Mouse (Mus musculus) spleen, adult 2 months (tissue): ENCODE measurements around the gene Slc9a9.

Experiments used
- CTCF ChIP-seq: fragments of 200-500 bp; IDR thresholded peaks from 2 replicates; pipeline ENCODE4 v1.5.1; 2011; ENCODE audit warnings: mild to moderate bottlenecking, inconsistent platforms; ENCODE audit not compliant: insufficient read depth, insufficient read length, insufficient replicate concordance; ENCODE audit errors: extremely low read depth
- POLR2A ChIP-seq: fragments of 200-500 bp; IDR thresholded peaks from 2 replicates; pipeline ENCODE4 v1.6.1; 2011; ENCODE audit warnings: low read depth, low read length, inconsistent platforms

- TF ChIP-seq CTCF (no peak), POLR2A (no peak)
Observed at GRCm38 (mm10) chr9:94840398-94840797, 170.7 kb downstream of the Slc9a9 start.
